In the genomic region with DNA sequence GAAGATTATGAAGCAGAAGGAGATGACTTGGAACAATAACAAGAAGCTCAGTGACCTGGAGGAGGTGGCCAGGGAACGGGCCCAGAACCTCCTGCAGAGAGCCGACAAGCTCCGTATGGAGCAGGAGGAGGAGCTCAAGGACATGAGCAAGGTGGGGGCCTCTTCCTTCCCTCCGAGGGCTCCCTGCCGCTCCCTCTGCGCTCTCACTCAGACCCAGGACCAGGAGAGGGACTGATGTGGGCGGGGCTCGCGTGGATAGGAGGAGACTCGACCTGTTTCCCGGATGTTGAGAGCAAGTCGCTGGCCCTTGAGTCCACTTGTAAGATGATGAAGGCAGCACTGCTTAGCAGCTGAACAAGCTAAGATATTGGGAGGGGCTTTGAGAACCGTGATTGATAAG, we compare ENCODE assay signal across 8 mouse cellular contexts. TPM values are rescaled to one million over a fixed set of nuclear protein-coding genes. Genes with fewer than 3 reads are reported as not detected.
DNase-seq lines count a peak whose midpoint lies in the region; ATAC-seq lines count a peak whose summit lies in the region.

No protein-coding gene starts in this region.

- 0 out of 2 replicates have a peak, but pooled peaks have one; percentile 22 for ATAC-seq in liver, embryonic 13.5 days (ENCODE audit: low read depth)
- no peak for ATAC-seq in megakaryocyte-erythroid progenitor cell, adult 5-6 weeks (replicated peaks; ENCODE audit: low FRiP score, low TSS enrichment, poor library complexity, severe bottlenecking)

- peak overlapping the region; percentile 28 for H3K4me2 ChIP-seq in liver, embryonic 13.5 days

- no peak overlapping the region for H3K9ac ChIP-seq in liver, embryonic 13.5 days

- no peak overlapping the region for H3K4me3 ChIP-seq in liver, embryonic 13.5 days (replicated peaks)

- H3K9me3 ChIP-seq in liver, embryonic 13.5 days (replicated peaks), result no peaks in the 10 kb centered on the region

- H3K27ac ChIP-seq in liver, embryonic 13.5 days, result no peak overlapping the region

- intact Hi-C loops in heart, postnatal 36 days (cut with DNase I), result no loop called here

- WGBS in liver, embryonic 13.5 days (ENCODE audit: insufficient replicate concordance), result 3% methylated on average over 13 of the region's 13 CpGs

- DNase-seq in heart, adult 11 months, result peak; percentile 96
- DNase-seq in heart, postnatal 36 days, result no peak
- DNase-seq in cerebellum, postnatal 25 days, result peak; percentile 70 to 79
- DNase-seq in heart, postnatal 4 days, result peak; percentile 39
- no peak for DNase-seq in liver, embryonic 13.5 days
- peak; percentile 80 for DNase-seq in retina, postnatal 1 day
- DNase-seq in spleen, adult 18-20 months, result no peak

- H3K4me1 ChIP-seq in liver, embryonic 13.5 days (replicated peaks), result peaks cover 5% of the 10 kb centered on the region

- H3K27me3 ChIP-seq in liver, embryonic 13.5 days, result peaks cover 47% of the 10 kb centered on the region

- H3K36me3 ChIP-seq in liver, embryonic 13.5 days, result no peaks in the 10 kb centered on the region

RNA-seq across cellular contexts. Expression of a gene that starts 11.9 kb away (rescaled TPM):
- under 1 TPM; 0.14 to 0.92 TPM for total RNA-seq in heart, postnatal 36 days (2021)
- total RNA-seq in heart, postnatal 4 days (2021), result 1 to 10 TPM; 3.3 to 3.5 TPM
- 0.17 and 0.44 TPM in 2 replicates for polyA plus RNA-seq in liver, embryonic 13.5 days (2015; fragmentation: Nextera tagmentation; extraction: Ambion mirVana)
- not detected in 2 replicates for total RNA-seq in megakaryocyte-erythroid progenitor cell, adult 5-6 weeks (2014; fragmentation: Nextera tagmentation)
- total RNA-seq in megakaryocyte-erythroid progenitor cell, adult 5-6 weeks (2017), result 0.75 TPM in 1 of 2 replicates, not detected in the other

RNA-seq across cellular contexts. Expression of a gene that starts 23.2 kb away (rescaled TPM):
- not detected for total RNA-seq in heart, postnatal 36 days (2021)
- total RNA-seq in heart, postnatal 4 days (2021), result under 1 TPM in 1 of 2 experiments, not detected in 1; 0.17 TPM
- polyA plus RNA-seq in liver, embryonic 13.5 days (2015; fragmentation: Nextera tagmentation; extraction: Ambion mirVana), result not detected in 2 replicates
- total RNA-seq in megakaryocyte-erythroid progenitor cell, adult 5-6 weeks (2014; fragmentation: Nextera tagmentation), result not detected in 2 replicates
- total RNA-seq in megakaryocyte-erythroid progenitor cell, adult 5-6 weeks (2017), result not detected in 2 replicates

RNA-seq across cellular contexts. Expression of a gene that starts 32.7 kb away (rescaled TPM):
- 10 to 100 TPM; 71.9 to 78.4 TPM for total RNA-seq in heart, postnatal 36 days (2021)
- 100 to 1,000 TPM; 230 to 244 TPM for total RNA-seq in heart, postnatal 4 days (2021)
- polyA plus RNA-seq in liver, embryonic 13.5 days (2015; fragmentation: Nextera tagmentation; extraction: Ambion mirVana), result 127 and 145 TPM in 2 replicates
- 244 and 269 TPM in 2 replicates for total RNA-seq in megakaryocyte-erythroid progenitor cell, adult 5-6 weeks (2014; fragmentation: Nextera tagmentation)
- 147 and 171 TPM in 2 replicates for total RNA-seq in megakaryocyte-erythroid progenitor cell, adult 5-6 weeks (2017)

RNA-seq across cellular contexts. Expression of a gene that starts 51.0 kb away (rescaled TPM):
- total RNA-seq in heart, postnatal 36 days (2021), result under 1 TPM; 0.75 to 0.76 TPM
- total RNA-seq in heart, postnatal 4 days (2021), result 1 to 10 TPM; 2.5 to 3.1 TPM
- polyA plus RNA-seq in liver, embryonic 13.5 days (2015; fragmentation: Nextera tagmentation; extraction: Ambion mirVana), result 1.6 and 2.5 TPM in 2 replicates
- not detected in 2 replicates for total RNA-seq in megakaryocyte-erythroid progenitor cell, adult 5-6 weeks (2014; fragmentation: Nextera tagmentation)
- 0.09 TPM in 1 of 2 replicates, not detected in the other for total RNA-seq in megakaryocyte-erythroid progenitor cell, adult 5-6 weeks (2017)

RNA-seq across cellular contexts. Expression of a gene that starts 57.4 kb away (rescaled TPM):
- 1 to 10 TPM; 1.1 to 1.5 TPM for total RNA-seq in heart, postnatal 36 days (2021)
- total RNA-seq in heart, postnatal 4 days (2021), result 1 to 10 TPM; 1.4 to 1.8 TPM
- 1.5 and 1.9 TPM in 2 replicates for polyA plus RNA-seq in liver, embryonic 13.5 days (2015; fragmentation: Nextera tagmentation; extraction: Ambion mirVana)
- not detected in 2 replicates for total RNA-seq in megakaryocyte-erythroid progenitor cell, adult 5-6 weeks (2014; fragmentation: Nextera tagmentation)
- not detected in 2 replicates for total RNA-seq in megakaryocyte-erythroid progenitor cell, adult 5-6 weeks (2017)

Comparison
In these comparisons a context has a peak if more than half of its experiments do, and no peak if none do; other contexts are left out.
1. DNase-seq: peak in heart, adult 11 months (single experiment), cerebellum, postnatal 25 days (2 of 2), heart, postnatal 4 days (single experiment) and retina, postnatal 1 day (single experiment); none in heart, postnatal 36 days (0 of 2), liver, embryonic 13.5 days (single experiment) and spleen, adult 18-20 months (0 of 2).